Mouse (Mus musculus) spleen, adult 2 months (tissue): ENCODE measurements around the gene Pwp2. TPM values are rescaled to one million over a fixed set of nuclear protein-coding genes. Genes with fewer than 3 reads are reported as not detected.
"Not testable (repeated sequence)": the region's sequence is repeated elsewhere in the genome, so short reads cannot be mapped to it uniquely, and the experiment has no call there.

Experiments
- DNase-seq, 2 experiments: peaks; one replicate each; pipeline versions ENCODE4 v3.0.0 to v3.0.0-alpha.2; 2012 to 2021; ENCODE audit warnings: low spot score in 2 of 2, low read depth in 1 of 2
- H3K27ac ChIP-seq: fragments of 200-500 bp; 2 replicates; pipeline ENCODE4 v1.5.1; 2012; ENCODE audit warnings: low read length, inconsistent platforms; ENCODE audit not compliant: insufficient read depth
- H3K27me3 ChIP-seq: fragments of 200-500 bp; 2 replicates; pipeline ENCODE4 v1.6.1; 2012; ENCODE audit warnings: mild to moderate bottlenecking, moderate library complexity, low read length, inconsistent platforms; ENCODE audit not compliant: control insufficient read depth, insufficient read depth
- H3K36me3 ChIP-seq: fragments of 200-500 bp; 2 replicates; pipeline ENCODE4 v1.6.1; 2012; ENCODE audit warnings: mild to moderate bottlenecking, low read length, inconsistent platforms; ENCODE audit not compliant: control insufficient read depth, insufficient read depth
- H3K4me1 ChIP-seq: fragments of 200-500 bp; 2 replicates; pipeline ENCODE4 v1.6.1; 2011; ENCODE audit warnings: inconsistent platforms; ENCODE audit not compliant: control insufficient read depth, insufficient read depth, insufficient read length
- H3K4me3 ChIP-seq: fragments of 200-500 bp; 2 replicates; pipeline ENCODE4 v1.5.1; 2011; ENCODE audit warnings: mild to moderate bottlenecking, inconsistent platforms; ENCODE audit not compliant: insufficient read depth, insufficient read length; ENCODE audit errors: extremely low read depth
- CTCF ChIP-seq: fragments of 200-500 bp; IDR thresholded peaks from 2 replicates; pipeline ENCODE4 v1.5.1; 2011; ENCODE audit warnings: mild to moderate bottlenecking, inconsistent platforms; ENCODE audit not compliant: insufficient read depth, insufficient read length, insufficient replicate concordance; ENCODE audit errors: extremely low read depth
- POLR2A ChIP-seq: fragments of 200-500 bp; IDR thresholded peaks from 2 replicates; pipeline ENCODE4 v1.6.1; 2011; ENCODE audit warnings: low read depth, low read length, inconsistent platforms
- WGBS: fragments of 180-500 bp; shearing (Covaris S2); methylation state at CpG from one replicate; pipeline ENCODE4 v1.1.7; 2018; 5-methylcytosine and 5-hydroxymethylcytosine counted together
- polyA plus RNA-seq: library from polyadenylated mRNA; depleted of rRNA; stranded (reverse); fragments of >200 nt; gene quantifications from 2 replicates; pipeline ENCODE4 v1.2.3, GENCODE M21; 2012; rRNA removed

The Pwp2 gene
- polyA plus RNA-seq, 1 experiment: 11.2 TPM

DNA sequence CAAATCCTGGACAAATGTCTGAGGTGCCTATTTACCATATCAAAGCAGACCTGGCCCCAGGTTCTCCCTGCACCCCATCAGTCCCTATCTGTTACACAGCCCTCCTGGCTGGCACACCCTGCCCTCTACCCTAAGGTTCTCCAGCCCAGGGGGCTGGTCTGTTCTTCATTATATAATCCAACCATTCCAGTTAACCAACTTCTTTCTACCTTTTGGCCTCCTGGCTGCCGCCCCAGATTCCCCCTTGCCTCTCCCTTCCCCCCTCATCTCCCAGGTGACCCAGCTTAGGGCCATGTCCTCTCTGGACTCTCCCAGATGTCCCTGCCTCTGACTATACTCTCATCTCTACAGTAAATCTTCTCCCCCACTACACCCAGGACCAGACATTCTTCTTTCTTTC is 57.0 kb downstream of the Pwp2 start:
- H3K36me3 ChIP-seq: no peaks in the 10 kb centered on the region
- no peak overlapping the region for H3K27ac ChIP-seq
- TF ChIP-seq POLR2A (no peak), CTCF (no peak)
- H3K4me1 ChIP-seq: no peaks in the 10 kb centered on the region; the same call in 1 of the 2 replicates
- no peak overlapping the region for H3K4me3 ChIP-seq
- 100% methylated on average over 1 of the region's 1 CpGs for WGBS
- H3K27me3 ChIP-seq: no peaks in the 10 kb centered on the region
- DNase-seq: no peak

DNA sequence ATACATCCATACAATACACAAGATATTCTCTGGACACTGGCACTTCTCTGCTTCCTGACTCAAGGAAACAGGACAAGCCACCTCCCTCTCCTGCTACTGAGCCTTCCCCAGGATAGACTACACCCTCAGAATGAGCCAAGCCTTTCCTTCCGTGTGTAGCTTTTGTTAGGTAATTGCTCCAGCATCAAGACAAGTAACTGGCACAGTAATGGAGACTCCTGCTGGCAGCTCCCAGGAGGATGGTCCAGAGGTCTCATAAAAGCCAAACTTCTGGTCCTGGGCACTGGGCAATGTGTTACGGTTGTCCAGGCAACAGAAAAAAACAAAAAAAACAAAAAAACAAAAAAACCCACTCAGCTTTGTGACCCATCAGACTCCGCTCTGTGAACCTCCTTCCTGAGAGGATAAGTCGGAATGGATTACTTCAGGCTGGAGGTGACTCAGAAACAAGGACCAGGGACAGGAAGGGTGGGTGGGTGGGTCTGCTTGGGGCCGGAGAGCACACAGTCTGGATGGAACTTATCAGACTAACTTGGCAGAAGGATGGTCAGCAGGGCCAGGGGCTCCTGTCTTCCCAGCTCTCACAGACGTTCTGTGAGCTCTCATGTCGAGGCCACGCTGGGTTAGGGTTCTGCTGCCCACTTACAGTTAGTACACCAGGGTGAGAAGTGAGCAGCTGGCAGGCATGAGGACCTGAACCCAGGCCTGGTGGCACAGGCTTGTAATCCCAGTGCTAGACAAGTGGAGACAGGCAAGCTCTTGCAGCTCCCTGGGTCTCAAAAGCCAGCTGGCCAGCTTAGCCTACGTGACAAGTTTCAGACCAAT is 57.7 kb downstream of the Pwp2 start:
- no peak overlapping the region for H3K4me3 ChIP-seq
- 91% methylated on average over 9 of the region's 9 CpGs for WGBS
- H3K27me3 ChIP-seq: no peaks in the 10 kb centered on the region
- H3K27ac ChIP-seq: no peak overlapping the region
- no peaks in the 10 kb centered on the region; the same call in 1 of the 2 replicates for H3K4me1 ChIP-seq
- no peak for DNase-seq
- TF ChIP-seq CTCF (no peak), POLR2A (no peak)
- no peaks in the 10 kb centered on the region for H3K36me3 ChIP-seq

DNA sequence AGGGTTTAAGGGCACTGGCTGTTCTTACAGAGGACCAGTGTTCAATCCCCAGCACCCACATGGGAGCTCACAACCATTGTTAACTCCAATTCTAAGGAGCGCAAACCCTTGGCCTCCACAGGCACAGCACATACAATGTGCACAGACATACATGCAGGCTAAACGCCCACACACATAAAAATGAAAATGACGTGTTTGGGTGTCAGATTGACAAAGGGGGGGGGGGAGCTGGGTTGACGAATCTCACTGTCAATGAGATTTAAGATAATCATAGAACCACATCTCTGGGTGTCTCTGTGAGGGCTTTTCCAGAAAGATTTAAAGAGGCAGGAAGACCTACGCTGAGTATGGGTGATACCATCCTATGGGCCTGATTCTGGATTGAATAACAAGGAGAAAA is 58.6 kb downstream of the Pwp2 start:
- Histone ChIP-seq H3K4me1 (no peaks in the 10 kb centered on the region; the same call in 1 of the 2 replicates), H3K27me3 (no peaks in the 10 kb centered on the region), H3K27ac (no peak overlapping the region), H3K4me3 (no peak overlapping the region), H3K36me3 (no peaks in the 10 kb centered on the region)
- no peak for TF ChIP-seq CTCF
- 82% methylated on average over 5 of the region's 5 CpGs for WGBS
- no peak for DNase-seq

DNA sequence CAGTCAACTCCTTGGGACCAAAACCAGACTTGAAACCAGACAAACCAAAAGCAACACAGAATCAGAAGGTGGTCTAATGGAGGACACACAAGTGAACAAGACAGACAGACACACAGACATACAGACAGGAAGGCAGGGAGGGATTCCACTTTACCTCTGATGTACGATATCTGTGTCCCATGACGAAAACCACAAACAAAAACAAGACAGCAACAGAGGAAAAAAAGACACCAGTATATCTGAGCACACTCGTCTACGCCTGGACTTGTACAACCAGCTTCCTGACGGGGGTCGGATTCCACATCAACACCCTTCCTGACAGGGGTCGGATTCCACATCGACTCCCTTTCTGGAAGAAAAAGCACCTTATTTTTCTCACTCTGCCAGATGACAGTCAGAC is 59.9 kb downstream of the Pwp2 start:
- not testable (repeated sequence) for H3K36me3 ChIP-seq, DNase-seq, H3K27ac ChIP-seq, H3K4me3 ChIP-seq, H3K4me1 ChIP-seq, H3K27me3 ChIP-seq
- WGBS: 72% methylated on average over 8 of the region's 8 CpGs

DNA sequence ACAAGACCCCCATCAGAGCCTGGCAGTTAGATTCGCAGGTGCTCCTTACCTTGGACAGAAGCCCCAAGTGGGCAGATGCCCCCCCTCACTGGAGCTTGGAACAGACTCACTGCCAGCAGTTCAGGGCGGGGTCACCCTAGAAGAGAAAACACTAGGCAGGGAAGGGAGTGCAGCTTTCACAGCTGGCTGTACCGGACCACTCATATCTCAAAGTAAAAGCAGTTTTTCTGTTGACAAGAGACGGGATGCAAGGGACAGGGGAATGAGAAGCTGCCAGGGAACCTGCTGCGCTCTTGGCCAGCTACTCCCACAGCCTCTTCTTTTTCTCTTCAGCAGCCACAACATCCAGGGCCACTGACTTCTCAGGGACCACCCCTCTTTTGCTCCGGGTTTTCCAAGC is 60.8 kb downstream of the Pwp2 start:
- 41% methylated on average over 6 of the region's 6 CpGs for WGBS
- H3K27ac ChIP-seq, H3K36me3 ChIP-seq, H3K4me3 ChIP-seq, H3K4me1 ChIP-seq, DNase-seq, H3K27me3 ChIP-seq: not testable (repeated sequence)

Other genes starting within 250 kb of the Pwp2 start
- gene Trpm2, start 214.6 kb downstream of the Pwp2 start, polyA plus RNA-seq: 51.6 and 52.3 TPM in 2 replicates
- 21.4 and 30.1 TPM in 2 replicates for gene 1810043G02Rik, start 206.6 kb downstream of the Pwp2 start, polyA plus RNA-seq
- 61.1 and 65.8 TPM in 2 replicates for gene Pfkl, start 175.1 kb downstream of the Pwp2 start, polyA plus RNA-seq
- 0.08 TPM in 1 of 2 replicates, not detected in the other for gene Dnmt3l, start 143.2 kb downstream of the Pwp2 start, polyA plus RNA-seq
- 4.0 and 4.6 TPM in 2 replicates for gene Aire, start 141.5 kb downstream of the Pwp2 start, polyA plus RNA-seq
- 78.1 and 82.7 TPM in 2 replicates for gene Icosl, start 115.8 kb downstream of the Pwp2 start, polyA plus RNA-seq
- 68.7 and 105 TPM in 2 replicates for gene D10Jhu81e, start 15.4 kb downstream of the Pwp2 start, polyA plus RNA-seq
- 41.8 and 45.9 TPM in 2 replicates for gene Trappc10, start 59.5 kb upstream of the Pwp2 start, polyA plus RNA-seq
- gene Agpat3, start 167.3 kb upstream of the Pwp2 start, polyA plus RNA-seq: 177 and 205 TPM in 2 replicates
- gene Rrp1, start 227.9 kb upstream of the Pwp2 start, polyA plus RNA-seq: 60.2 and 62.0 TPM in 2 replicates
- gene Cstb, start 240.5 kb upstream of the Pwp2 start, polyA plus RNA-seq: 18.6 and 20.4 TPM in 2 replicates